ENCODE assay signal across 17 mouse cellular contexts in the genomic region with DNA sequence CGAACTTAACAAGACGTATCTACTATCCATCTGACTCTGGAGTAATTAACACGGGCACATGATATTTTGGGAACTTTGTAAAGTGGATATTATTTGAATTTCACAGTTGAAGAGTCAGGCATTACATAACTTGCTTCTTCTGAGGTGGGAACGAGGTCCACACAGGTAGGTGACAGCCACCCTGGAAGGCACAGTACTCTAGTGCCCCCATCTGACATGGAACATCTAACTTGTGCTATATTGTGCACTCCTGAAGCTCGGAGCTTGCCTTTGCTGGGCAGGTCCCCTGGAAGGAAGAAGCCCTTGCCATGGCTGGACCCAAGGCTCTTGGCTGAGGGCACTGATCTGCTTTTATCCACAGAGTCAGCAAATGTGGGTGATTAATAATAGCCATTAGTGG.
"Had no signal": no experiment of that assay in that cellular context is flagged by ENCODE, and none has a peak within 500 bp of the region (broad histone marks: within the 10 kb centered on the region; RNA-seq: fewer than 3 reads in every experiment).

No protein-coding gene starts in this region.

- H3K4me3 ChIP-seq: limb, embryonic 12.5 days; midbrain, embryonic 10.5 days; myocyte; neural tube, embryonic 15.5 days had no signal

- H3K27ac ChIP-seq: limb, embryonic 12.5 days; liver, embryonic 14.5 days; midbrain, embryonic 10.5 days; neural tube, embryonic 15.5 days had no signal

- H3K27me3 ChIP-seq: limb, embryonic 12.5 days; neural tube, embryonic 15.5 days had no signal

- H3K4me2 ChIP-seq: limb, embryonic 12.5 days; lung, embryonic 14.5 days; neural tube, embryonic 15.5 days had no signal

- H3K9me3 ChIP-seq: limb, embryonic 12.5 days; midbrain, embryonic 10.5 days; neural tube, embryonic 15.5 days had no signal

- H3K9ac ChIP-seq: limb, embryonic 12.5 days; liver, embryonic 14.5 days; lung, embryonic 14.5 days; neural tube, embryonic 15.5 days had no signal

- DNase-seq: kidney, adult 18-20 months; layer of hippocampus, adult 9-11 months; layer of hippocampus, postnatal 36 days; liver; lung, embryonic 14.5 days; lung, postnatal 10 days; lung, postnatal 4 days; midbrain, embryonic 14.5 days; right cerebral cortex, adult 18-20 months; right cerebral cortex, postnatal 25 days; thymus, adult 2 months; thymus, postnatal 36 days had no signal

- H3K36me3 ChIP-seq: limb, embryonic 12.5 days; midbrain, embryonic 10.5 days; neural tube, embryonic 15.5 days had no signal
